Mouse (Mus musculus) neural tube, embryonic 14.5 days (tissue): ENCODE results near the gene Rnf26. TPM values are rescaled to one million over a fixed set of nuclear protein-coding genes. Genes with fewer than 3 reads are reported as not detected.

Experiments
- ATAC-seq: fragments of 200-750 bp; cut with Nextera tagmentation; 2 replicates; pipeline ENCODE4 v1.8.0; 2017; ENCODE audit warnings: low read depth, mild to moderate bottlenecking, moderate TSS enrichment, moderate library complexity
- H3K27ac ChIP-seq: fragments of 300-500 bp; sonication (generic); 2 replicates; pipeline ENCODE4 v1.5.1; 2014; ENCODE audit warnings: low read depth, mild to moderate bottlenecking, control low read depth, low read length, moderate library complexity, mixed read lengths
- H3K27me3 ChIP-seq: fragments of 300-500 bp; sonication (generic); 2 replicates; pipeline ENCODE4 v1.6.1; 2014; ENCODE audit warnings: low read length; ENCODE audit not compliant: control insufficient read depth, insufficient read depth
- H3K36me3 ChIP-seq: fragments of 300-500 bp; sonication (generic); 2 replicates; pipeline ENCODE4 v1.6.1; 2014; ENCODE audit warnings: low read length, mixed read lengths; ENCODE audit not compliant: control insufficient read depth, insufficient read depth
- H3K4me1 ChIP-seq: fragments of 300-500 bp; sonication (generic); 2 replicates; pipeline ENCODE4 v1.6.1; 2014; ENCODE audit warnings: low read length; ENCODE audit not compliant: control insufficient read depth, insufficient read depth
- H3K4me2 ChIP-seq: fragments of 300-500 bp; sonication (generic); 2 replicates; pipeline ENCODE4 v1.6.1; 2014; ENCODE audit warnings: mild to moderate bottlenecking, low read depth, low read length, control low read depth
- H3K4me3 ChIP-seq: fragments of 300-500 bp; sonication (generic); 2 replicates; pipeline ENCODE4 v1.5.1; 2014; ENCODE audit warnings: low read depth, low read length, control low read depth, mixed read lengths
- H3K9ac ChIP-seq: fragments of 300-500 bp; sonication (generic); replicated peaks from 2 replicates; pipeline ENCODE4 v1.6.1; 2014; ENCODE audit warnings: low read depth, mild to moderate bottlenecking, control low read depth, low read length, mixed read lengths
- H3K9me3 ChIP-seq: fragments of 300-500 bp; sonication (generic); 2 replicates; pipeline ENCODE4 v1.6.1; 2016; ENCODE audit warnings: low read length; ENCODE audit not compliant: control insufficient read depth
- WGBS: fragments of 180-500 bp; shearing (Covaris S2); extraction: QIAGEN DNeasy Blood & Tissue Kit; methylation state at CpG from one replicate; pipeline ENCODE4 v1.1.7; 2014; 5-methylcytosine and 5-hydroxymethylcytosine counted together
- polyA plus RNA-seq: library from polyadenylated mRNA; unstranded; fragments of >200 nt; fragmentation: Nextera tagmentation; extraction: Ambion mirVana; gene quantifications from 2 replicates; pipeline ENCODE4 v1.2.1, GENCODE M21; 2014

Rnf26 gene
- polyA plus RNA-seq, 1 experiment from 2014 or later: 28.9 TPM

GRCm38 (mm10) chr9:44067960-44068330 lies 45.4 kb downstream of the Rnf26 start:
- no peaks in the 10 kb centered on the region for H3K27me3 ChIP-seq
- no peak for ATAC-seq
- no peak overlapping the region for H3K4me3 ChIP-seq
- 81% methylated on average over 6 of the region's 6 CpGs for WGBS
- H3K4me2 ChIP-seq: no peak overlapping the region
- no peaks in the 10 kb centered on the region for H3K36me3 ChIP-seq
- no peak overlapping the region for H3K27ac ChIP-seq
- H3K9ac ChIP-seq: no peak overlapping the region
- H3K4me1 ChIP-seq: no peaks in the 10 kb centered on the region
- H3K9me3 ChIP-seq: no peaks in the 10 kb centered on the region

- ATAC-seq: peak; percentile 54
- Histone ChIP-seq H3K27ac (peak overlapping the region; percentile 44), H3K4me2 (peak overlapping the region; percentile 80), H3K36me3 (no peaks in the 10 kb centered on the region), H3K9me3 (no peaks in the 10 kb centered on the region), H3K27me3 (no peaks in the 10 kb centered on the region), H3K9ac (peak overlapping the region; percentile 51; the same call in 1 of the 2 replicates), H3K4me1 (no peaks in the 10 kb centered on the region), H3K4me3 (peak overlapping the region; percentile 43)
- 9% methylated on average over 15 of the region's 15 CpGs for WGBS
These were observed 45.9 kb downstream of the Rnf26 start for GRCm38 (mm10) chr9:44067241-44067959.

GRCm38 (mm10) chr9:44066785-44067225 lies 46.5 kb downstream of the Rnf26 start, which contains the start of gene Usp2:
Usp2 (plus strand) TSS chr9:44067021.
- peak within 1 kb of the TSS; percentile 51; the same call in 1 of the 2 replicates for H3K9ac ChIP-seq
- no peaks in the 10 kb centered on the region for H3K4me1 ChIP-seq
- H3K36me3 ChIP-seq: no peaks in the 10 kb centered on the region
- H3K4me2 ChIP-seq: peak within 1 kb of the TSS; percentile 80
- under 1% methylated on average over 38 of the region's 38 CpGs for WGBS
- H3K27ac ChIP-seq: peak within 1 kb of the TSS; percentile 44
- ATAC-seq: peak; percentile 98
- H3K9me3 ChIP-seq: no peaks in the 10 kb centered on the region
- no peaks in the 10 kb centered on the region for H3K27me3 ChIP-seq
- peak within 1 kb of the TSS; percentile 43 for H3K4me3 ChIP-seq

- H3K27me3 ChIP-seq: no peaks in the 10 kb centered on the region
- H3K9ac ChIP-seq: no peak overlapping the region
- H3K4me2 ChIP-seq: no peak overlapping the region
- H3K4me1 ChIP-seq: no peaks in the 10 kb centered on the region
- no peaks in the 10 kb centered on the region for H3K9me3 ChIP-seq
- no peak overlapping the region for H3K4me3 ChIP-seq
- ATAC-seq: no peak
- WGBS: 44% methylated on average over 1 of the region's 1 CpGs
- H3K36me3 ChIP-seq: no peaks in the 10 kb centered on the region
- H3K27ac ChIP-seq: no peak overlapping the region
These were observed 48.1 kb downstream of the Rnf26 start for GRCm38 (mm10) chr9:44065177-44065576.

GRCm38 (mm10) chr9:44058606-44059005 lies 54.7 kb downstream of the Rnf26 start:
- Histone ChIP-seq H3K36me3 (no peaks in the 10 kb centered on the region), H3K9me3 (no peaks in the 10 kb centered on the region), H3K4me3 (no peak overlapping the region), H3K27me3 (no peaks in the 10 kb centered on the region), H3K9ac (no peak overlapping the region), H3K4me1 (no peaks in the 10 kb centered on the region), H3K27ac (no peak overlapping the region), H3K4me2 (no peak overlapping the region)
- 84% methylated on average over 6 of the region's 6 CpGs for WGBS
- no peak for ATAC-seq

GRCm38 (mm10) chr9:44053936-44054335 lies 59.4 kb downstream of the Rnf26 start:
- no peak for ATAC-seq
- Histone ChIP-seq H3K27ac (no peak overlapping the region), H3K4me1 (no peaks in the 10 kb centered on the region), H3K36me3 (no peaks in the 10 kb centered on the region), H3K4me3 (no peak overlapping the region), H3K9ac (no peak overlapping the region), H3K27me3 (no peaks in the 10 kb centered on the region), H3K9me3 (no peaks in the 10 kb centered on the region), H3K4me2 (no peak overlapping the region)
- 65% methylated on average over 1 of the region's 1 CpGs for WGBS

GRCm38 (mm10) chr9:44052855-44053254 lies 60.5 kb downstream of the Rnf26 start:
- WGBS: 65% methylated on average over 3 of the region's 3 CpGs
- no peak for ATAC-seq
- H3K9ac ChIP-seq: no peak overlapping the region

GRCm38 (mm10) chr9:44049381-44050165 lies 63.7 kb downstream of the Rnf26 start:
- WGBS: 90% methylated on average over 8 of the region's 8 CpGs
- H3K27ac ChIP-seq: no peak overlapping the region
- peaks cover 5% of the 10 kb centered on the region for H3K27me3 ChIP-seq
- ATAC-seq: no peak
- H3K4me2 ChIP-seq: no peak overlapping the region
- H3K9me3 ChIP-seq: no peaks in the 10 kb centered on the region
- no peak overlapping the region for H3K4me3 ChIP-seq
- no peak overlapping the region for H3K9ac ChIP-seq
- no peaks in the 10 kb centered on the region for H3K4me1 ChIP-seq
- H3K36me3 ChIP-seq: no peaks in the 10 kb centered on the region

More at GRCm38 (mm10) chr9:44052855-44053254, 60.5 kb downstream of the Rnf26 start:
- H3K4me3 ChIP-seq: no peak overlapping the region
- H3K9me3 ChIP-seq: no peaks in the 10 kb centered on the region
- H3K36me3 ChIP-seq: no peaks in the 10 kb centered on the region
- H3K4me2 ChIP-seq: no peak overlapping the region
- H3K4me1 ChIP-seq: no peaks in the 10 kb centered on the region
- H3K27ac ChIP-seq: no peak overlapping the region
- no peaks in the 10 kb centered on the region for H3K27me3 ChIP-seq
